Mouse (Mus musculus) cerebellum, adult 9-11 months (tissue): ENCODE measurements at regions not wholly inside any gene's neighbourhood (a gene's known extent, or its start where the extent isn't known, plus 50 kb on each side); places are given as distances from the start of the nearest gene placed in this dataset.

Source experiments
- DNase-seq: peaks from one replicate; pipeline ENCODE4 v3.0.0; 2022

- no peak for DNase-seq
Observed at GRCm38 (mm10) chr8:103902516-103902915, 198.9 kb upstream of the Cdh5 start.

GRCm38 (mm10) chr8:103903635-103904034 is 197.8 kb upstream of the Cdh5 start:
- DNase-seq = no peak

- DNase-seq = no peak
Observed at GRCm38 (mm10) chr8:103907662-103908061, 193.8 kb upstream of the Cdh5 start.

- no peak for DNase-seq
Observed at GRCm38 (mm10) chr8:103911287-103912015, 190.0 kb upstream of the Cdh5 start.

GRCm38 (mm10) chr8:103912983-103913926 is 188.2 kb upstream of the Cdh5 start:
- no peak for DNase-seq

- peak; percentile 6 for DNase-seq
Observed at GRCm38 (mm10) chr8:103913927-103914640, 187.3 kb upstream of the Cdh5 start.

GRCm38 (mm10) chr8:103919324-103919723 is 182.1 kb upstream of the Cdh5 start:
- no peak for DNase-seq

GRCm38 (mm10) chr8:103921621-103922020 is 179.8 kb upstream of the Cdh5 start:
- no peak for DNase-seq

- DNase-seq = no peak
Observed at GRCm38 (mm10) chr8:103922746-103923145, 178.7 kb upstream of the Cdh5 start.

GRCm38 (mm10) chr8:103932681-103933080 is 168.7 kb upstream of the Cdh5 start:
- no peak for DNase-seq

GRCm38 (mm10) chr8:103936491-103936890 is 164.9 kb upstream of the Cdh5 start:
- DNase-seq = no peak

GRCm38 (mm10) chr8:103938283-103939230 is 162.9 kb upstream of the Cdh5 start:
- DNase-seq = peak; percentile 3

- DNase-seq = no peak
Observed at GRCm38 (mm10) chr8:103940958-103941532, 160.4 kb upstream of the Cdh5 start.

- no peak for DNase-seq
Observed at GRCm38 (mm10) chr8:103948474-103948873, 153.0 kb upstream of the Cdh5 start.

GRCm38 (mm10) chr8:103950460-103950859 is 151.0 kb upstream of the Cdh5 start:
- no peak for DNase-seq

GRCm38 (mm10) chr8:103953586-103953985 is 147.8 kb upstream of the Cdh5 start:
- no peak for DNase-seq

GRCm38 (mm10) chr8:103955568-103956260 is 145.7 kb upstream of the Cdh5 start:
- DNase-seq = no peak

- no peak for DNase-seq
Observed at GRCm38 (mm10) chr8:103964293-103964918, 137.0 kb upstream of the Cdh5 start.

- DNase-seq = no peak
Observed at GRCm38 (mm10) chr8:103969929-103970328, 131.5 kb upstream of the Cdh5 start.

- no peak for DNase-seq
Observed at GRCm38 (mm10) chr8:103970511-103970910, 130.9 kb upstream of the Cdh5 start.

GRCm38 (mm10) chr8:103970966-103971365 is 130.5 kb upstream of the Cdh5 start:
- no peak for DNase-seq
